Mouse (Mus musculus) C2C12 (cell line): Measurements from ENCODE around the gene Cdc25a.

Experiments used
- CEBPB ChIP-seq: IDR thresholded peaks from one replicate; pipeline ENCODE4 v1.6.1; 2011; ENCODE audit warnings: low read depth, mild to moderate bottlenecking, control low read depth, moderate library complexity
- CTCF ChIP-seq: IDR thresholded peaks from one replicate; pipeline ENCODE4 v1.5.1; 2011; ENCODE audit not compliant: control insufficient read depth, insufficient read depth, insufficient read length
- FOSL1 ChIP-seq: IDR thresholded peaks from one replicate; pipeline ENCODE4 v1.8.0; 2011; ENCODE audit warnings: mild to moderate bottlenecking, low read length; ENCODE audit not compliant: poor library complexity, insufficient read depth, severe bottlenecking
- MAX ChIP-seq: IDR thresholded peaks from one replicate; pipeline ENCODE4 v1.6.1; 2011; ENCODE audit warnings: mild to moderate bottlenecking, control low read depth
- MYOD1 ChIP-seq: IDR thresholded peaks from one replicate; pipeline ENCODE4 v1.6.1; 2011; ENCODE audit warnings: low read depth; ENCODE audit not compliant: control insufficient read depth, insufficient read length
- MYOG ChIP-seq: IDR thresholded peaks from one replicate; pipeline ENCODE4 v1.6.1; 2011; ENCODE audit not compliant: control insufficient read depth, insufficient read length; ENCODE audit errors: extremely low read depth
- USF1 ChIP-seq: IDR thresholded peaks from one replicate; pipeline ENCODE4 v1.6.1; 2011; ENCODE audit warnings: low read depth, mild to moderate bottlenecking, control low read depth, moderate library complexity

GRCm38 (mm10) chr9:109863085-109863484, 12.3 kb upstream of the Cdc25a start:
- no peak for TF ChIP-seq CTCF
- TF ChIP-seq CEBPB = no peak
- TF ChIP-seq USF1 = no peak
- TF ChIP-seq MYOD1 = no peak
- no peak for TF ChIP-seq FOSL1
- no peak for TF ChIP-seq MAX
- no peak for TF ChIP-seq MYOG
